Mouse (Mus musculus): ENCODE data around the gene Npc1l1. TPM values are rescaled to one million over a fixed set of nuclear protein-coding genes. Genes with fewer than 3 reads are reported as not detected.

The Npc1l1 gene
- polyA plus RNA-seq, 1 experiment from 2014 or later = not detected

- ATAC-seq (ENCODE audit: insufficient read depth) (no peak), DNase-seq (no peak)
- Histone ChIP-seq H3K27ac (ENCODE audit: low read depth) (no peak overlapping the region), H3K27me3 (ENCODE audit: insufficient read depth, low read length) (no peaks in the 10 kb centered on the region), H3K4me1 (ENCODE audit: insufficient read depth) (no peaks in the 10 kb centered on the region), H3K9ac (no peak overlapping the region), H3K4me2 (no peak overlapping the region), H3K36me3 (ENCODE audit: insufficient read depth) (no peaks in the 10 kb centered on the region), H3K9me3 (ENCODE audit: low read depth, low read length) (no peaks in the 10 kb centered on the region), H3K4me3 (ENCODE audit: low read depth, low read length) (no peak overlapping the region)
- 91% methylated on average over 12 of the region's 12 CpGs for WGBS
- no peak for TF ChIP-seq CTCF (IDR thresholded peaks at IDR 0.05; ENCODE audit: low read depth)
Measured at GRCm38 (mm10) chr11:6163706-6164105, 66.2 kb downstream of the Npc1l1 start.

DNA sequence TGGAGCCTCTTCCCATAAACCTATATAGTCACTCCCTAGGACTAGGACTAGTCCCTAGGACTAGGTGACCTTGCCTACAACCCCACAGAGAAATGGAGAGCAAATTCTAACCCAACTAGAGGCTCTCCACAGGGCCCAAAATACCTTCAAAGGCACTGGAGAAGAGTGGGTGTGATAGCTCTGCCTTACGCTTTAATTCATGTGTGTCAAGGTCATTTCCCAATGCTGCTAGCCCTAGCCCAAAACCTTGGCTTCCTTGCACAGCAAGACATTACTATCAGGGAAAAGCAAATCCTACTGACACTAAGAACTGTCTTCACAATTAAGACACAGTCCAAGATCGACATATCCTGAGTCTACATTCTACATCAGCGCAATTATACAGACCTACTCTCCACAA lies 66.9 kb downstream of the Npc1l1 start:
- no peak overlapping the region for H3K4me3 ChIP-seq (ENCODE audit: low read depth, low read length)
- WGBS = 93% methylated on average over 3 of the region's 3 CpGs
- no peaks in the 10 kb centered on the region for H3K36me3 ChIP-seq (ENCODE audit: insufficient read depth)
- no peak overlapping the region for H3K9ac ChIP-seq
- no peak for DNase-seq
- no peak overlapping the region for H3K27ac ChIP-seq (ENCODE audit: low read depth)
- no peak for TF ChIP-seq CTCF (IDR thresholded peaks at IDR 0.05; ENCODE audit: low read depth)
- H3K9me3 ChIP-seq (ENCODE audit: low read depth, low read length) = no peaks in the 10 kb centered on the region
- H3K27me3 ChIP-seq (ENCODE audit: insufficient read depth, low read length) = no peaks in the 10 kb centered on the region
- no peaks in the 10 kb centered on the region for H3K4me1 ChIP-seq (ENCODE audit: insufficient read depth)
- H3K4me2 ChIP-seq = no peak overlapping the region
- no peak for ATAC-seq (ENCODE audit: insufficient read depth)

- Histone ChIP-seq H3K4me1 (ENCODE audit: insufficient read depth) (no peaks in the 10 kb centered on the region), H3K36me3 (ENCODE audit: insufficient read depth) (no peaks in the 10 kb centered on the region), H3K9ac (no peak overlapping the region), H3K4me3 (ENCODE audit: low read depth, low read length) (no peak overlapping the region), H3K9me3 (ENCODE audit: low read depth, low read length) (no peaks in the 10 kb centered on the region), H3K27me3 (ENCODE audit: insufficient read depth, low read length) (no peaks in the 10 kb centered on the region), H3K27ac (ENCODE audit: low read depth) (no peak overlapping the region), H3K4me2 (no peak overlapping the region)
- no peak for DNase-seq
- TF ChIP-seq CTCF (IDR thresholded peaks at IDR 0.05; ENCODE audit: low read depth) = no peak
- ATAC-seq (ENCODE audit: insufficient read depth) = no peak
Measured at GRCm38 (mm10) chr11:6161549-6161948, 68.4 kb downstream of the Npc1l1 start.

Other genes starting within 250 kb of the Npc1l1 start
- gene Camk2b, start 163.8 kb downstream of the Npc1l1 start, polyA plus RNA-seq (2014; fragmentation: Nextera tagmentation; extraction: Ambion mirVana) = 0.41 and 0.59 TPM in 2 replicates
- gene A730071L15Rik, start 30.1 kb downstream of the Npc1l1 start, polyA plus RNA-seq (2014; fragmentation: Nextera tagmentation; extraction: Ambion mirVana) = 0.63 and 0.73 TPM in 2 replicates
- gene Nudcd3, start 29.7 kb downstream of the Npc1l1 start, polyA plus RNA-seq (2014; fragmentation: Nextera tagmentation; extraction: Ambion mirVana) = 37.0 and 38.6 TPM in 2 replicates
- gene Ddx56, start 37.6 kb upstream of the Npc1l1 start, polyA plus RNA-seq (2014; fragmentation: Nextera tagmentation; extraction: Ambion mirVana) = 102 and 106 TPM in 2 replicates
- gene Tmed4, start 44.7 kb upstream of the Npc1l1 start, polyA plus RNA-seq (2014; fragmentation: Nextera tagmentation; extraction: Ambion mirVana) = 79.2 and 91.0 TPM in 2 replicates
- 105 TPM in 2 replicates for gene Ogdh, start 61.5 kb upstream of the Npc1l1 start, polyA plus RNA-seq (2014; fragmentation: Nextera tagmentation; extraction: Ambion mirVana)
- 11.8 and 12.9 TPM in 2 replicates for gene Zmiz2, start 158.9 kb upstream of the Npc1l1 start, polyA plus RNA-seq (2014; fragmentation: Nextera tagmentation; extraction: Ambion mirVana)
- gene Ppia, start 185.3 kb upstream of the Npc1l1 start, polyA plus RNA-seq (2014; fragmentation: Nextera tagmentation; extraction: Ambion mirVana) = 6,177 and 6,257 TPM in 2 replicates
- gene H2afv, start 214.3 kb upstream of the Npc1l1 start, polyA plus RNA-seq (2014; fragmentation: Nextera tagmentation; extraction: Ambion mirVana) = 562 and 581 TPM in 2 replicates
- 25.9 and 27.9 TPM in 2 replicates for gene Purb, start 245.8 kb upstream of the Npc1l1 start, polyA plus RNA-seq (2014; fragmentation: Nextera tagmentation; extraction: Ambion mirVana)

All from lung, embryonic 14.5 days (tissue).